Mouse (Mus musculus) lung, embryonic 16.5 days (tissue): ENCODE data around the gene Olfr1312. TPM values are rescaled to one million over a fixed set of nuclear protein-coding genes. Genes with fewer than 3 reads are reported as not detected.

Experiments
- polyA plus RNA-seq: library from polyadenylated mRNA; unstranded; fragments of >200 nt; fragmentation: Nextera tagmentation; extraction: Ambion mirVana; gene quantifications from 2 replicates; pipeline ENCODE4 v1.2.1, GENCODE M21; 2015

The Olfr1312 gene
- polyA plus RNA-seq, 1 experiment from 2014 or later, result not detected

Other genes with a start within 250 kb of the Olfr1312 start
- gene Olfr1303, start 229.9 kb downstream of the Olfr1312 start, polyA plus RNA-seq, result not detected in 2 replicates
- gene Olfr1305, start 173.1 kb downstream of the Olfr1312 start, polyA plus RNA-seq, result not detected in 2 replicates
- gene Olfr1306, start 134.0 kb downstream of the Olfr1312 start, polyA plus RNA-seq, result not detected in 2 replicates
- gene Olfr1307, start 100.8 kb downstream of the Olfr1312 start, polyA plus RNA-seq, result not detected in 2 replicates
- gene Olfr1308, start 85.3 kb downstream of the Olfr1312 start, polyA plus RNA-seq, result not detected in 2 replicates
- gene Olfr1309, start 60.0 kb downstream of the Olfr1312 start, polyA plus RNA-seq, result not detected in 2 replicates
- gene Olfr1310, start 37.5 kb downstream of the Olfr1312 start, polyA plus RNA-seq, result not detected in 2 replicates
- gene Olfr1311, start 25.8 kb downstream of the Olfr1312 start, polyA plus RNA-seq, result not detected in 2 replicates
- not detected in 2 replicates for gene Olfr1313, start 27.6 kb upstream of the Olfr1312 start, polyA plus RNA-seq
- gene Olfr1314, start 46.5 kb upstream of the Olfr1312 start, polyA plus RNA-seq, result not detected in 2 replicates
- gene Olfr1315-ps1, start 65.2 kb upstream of the Olfr1312 start, polyA plus RNA-seq, result not detected in 2 replicates
- gene Olfr1316, start 84.7 kb upstream of the Olfr1312 start, polyA plus RNA-seq, result not detected in 2 replicates
- gene Olfr1317, start 90.1 kb upstream of the Olfr1312 start, polyA plus RNA-seq, result not detected in 2 replicates
- not detected in 2 replicates for gene Olfr1318, start 104.0 kb upstream of the Olfr1312 start, polyA plus RNA-seq
- gene Lpcat4, start 189.2 kb upstream of the Olfr1312 start, polyA plus RNA-seq, result 17.3 and 19.4 TPM in 2 replicates
- not detected in 2 replicates for gene Nutm1, start 209.1 kb upstream of the Olfr1312 start, polyA plus RNA-seq
- 174 and 177 TPM in 2 replicates for gene Nop10, start 211.7 kb upstream of the Olfr1312 start, polyA plus RNA-seq
- gene Slc12a6, start 215.6 kb upstream of the Olfr1312 start, polyA plus RNA-seq, result 8.9 and 9.8 TPM in 2 replicates
- not detected in 2 replicates for gene Gm21985, start 216.1 kb upstream of the Olfr1312 start, polyA plus RNA-seq